Mouse (Mus musculus) lung, postnatal 4 days (tissue): ENCODE data around the gene Akr1b8.
"Not testable (repeated sequence)": the region's sequence is repeated elsewhere in the genome, so short reads cannot be mapped to it uniquely, and the experiment has no call there.

Source experiments
- DNase-seq, 2 experiments: peaks; one replicate each; pipeline ENCODE4 v3.0.0; 2021

The Akr1b8 gene

GRCm38 (mm10) chr6:34350037-34350699, 3.8 kb upstream of the Akr1b8 start:
- DNase-seq: no peak

GRCm38 (mm10) chr6:34351481-34351880, 2.4 kb upstream of the Akr1b8 start:
- not testable (repeated sequence) for DNase-seq

GRCm38 (mm10) chr6:34352401-34352800, 1.5 kb upstream of the Akr1b8 start:
- DNase-seq: no peak

- no peak for DNase-seq
Observed at GRCm38 (mm10) chr6:34354354-34355348, 732 bp downstream of the Akr1b8 start.

GRCm38 (mm10) chr6:34355349-34355747, 1.4 kb downstream of the Akr1b8 start:
- DNase-seq: no peak

GRCm38 (mm10) chr6:34355841-34356240, 1.9 kb downstream of the Akr1b8 start:
- DNase-seq: no peak

- DNase-seq: no peak
Observed at GRCm38 (mm10) chr6:34364217-34365136, 10.6 kb downstream of the Akr1b8 start.

- no peak for DNase-seq
Observed at GRCm38 (mm10) chr6:34367998-34368397, 14.1 kb downstream of the Akr1b8 start.

- DNase-seq: no peak
Observed at GRCm38 (mm10) chr6:34370081-34370480, 16.2 kb downstream of the Akr1b8 start.

- peak; percentile 41 to 87 for DNase-seq
Observed at GRCm38 (mm10) chr6:34371700-34372351, 17.9 kb downstream of the Akr1b8 start.

GRCm38 (mm10) chr6:34373841-34374240, 19.9 kb downstream of the Akr1b8 start:
- no peak for DNase-seq

- DNase-seq: not testable (repeated sequence)
Observed at GRCm38 (mm10) chr6:34375888-34376287, 22.0 kb downstream of the Akr1b8 start.

GRCm38 (mm10) chr6:34383401-34383800, 29.5 kb downstream of the Akr1b8 start:
- no peak for DNase-seq

GRCm38 (mm10) chr6:34384110-34384661, 30.3 kb downstream of the Akr1b8 start, which contains the start of gene Akr1b10:
TSS of gene Akr1b10 (plus strand) at chr6:34384218.
- DNase-seq: peak; percentile 85 to 90

GRCm38 (mm10) chr6:34384701-34385370, 30.9 kb downstream of the Akr1b8 start:
- peak; percentile 64 to 73 for DNase-seq

GRCm38 (mm10) chr6:34388420-34389156, 34.7 kb downstream of the Akr1b8 start:
- DNase-seq: no peak

- DNase-seq: no peak
Observed at GRCm38 (mm10) chr6:34395897-34396296, 42.0 kb downstream of the Akr1b8 start.

GRCm38 (mm10) chr6:34398431-34398830, 44.5 kb downstream of the Akr1b8 start:
- no peak for DNase-seq

GRCm38 (mm10) chr6:34399606-34400220, 45.8 kb downstream of the Akr1b8 start:
- DNase-seq: no peak

- DNase-seq: no peak
Observed at GRCm38 (mm10) chr6:34400696-34401095, 46.8 kb downstream of the Akr1b8 start.
